Mouse (Mus musculus): ENCODE results near the gene 9530002B09Rik.

The 9530002B09Rik gene

GRCm38 (mm10) chr4:122688975-122689374 lies at the start of gene 9530002B09Rik:
TSS of gene 9530002B09Rik (plus strand) at chr4:122689275.
- no peak for DNase-seq (ENCODE audit: low spot score in 2 of 2)
